Mouse (Mus musculus): ENCODE measurements around the gene Galns. TPM values are rescaled to one million over a fixed set of nuclear protein-coding genes. Genes with fewer than 3 reads are reported as not detected.
A peak's percentile ranks its signal among the peaks of the same experiment; 100 is the strongest.
"Not testable (repeated sequence)": the region's sequence is repeated elsewhere in the genome, so short reads cannot be mapped to it uniquely, and the experiment has no call there.

Galns gene
- polyA plus RNA-seq, 1 experiment from 2014 or later, result 8.2 TPM

GRCm38 (mm10) chr8:122632134-122632533 lies 20.9 kb upstream of the Galns start:
- not testable (repeated sequence) for H3K27me3 ChIP-seq; H3K4me3 ChIP-seq (replicated peaks); ATAC-seq (ENCODE audit: insufficient read depth); H3K4me2 ChIP-seq; H3K9ac ChIP-seq; H3K27ac ChIP-seq (replicated peaks); H3K9me3 ChIP-seq (replicated peaks)
- peaks cover 59% of the 10 kb centered on the region for H3K36me3 ChIP-seq (replicated peaks)
- H3K4me1 ChIP-seq (replicated peaks), result peaks cover 24% of the 10 kb centered on the region
- WGBS (ENCODE audit: insufficient replicate concordance), result 54% methylated on average over 3 of the region's 3 CpGs

- no peak overlapping the region for H3K27ac ChIP-seq (replicated peaks)
- peaks cover 11% of the 10 kb centered on the region for H3K4me1 ChIP-seq (replicated peaks)
- H3K27me3 ChIP-seq, result peaks cover 10% of the 10 kb centered on the region; the same call in 1 of the 2 replicates
- ATAC-seq (ENCODE audit: insufficient read depth), result no peak
- WGBS (ENCODE audit: insufficient replicate concordance), result 82% methylated on average over 22 of the region's 22 CpGs
- no peaks in the 10 kb centered on the region for H3K9me3 ChIP-seq (replicated peaks)
- H3K9ac ChIP-seq, result no peak overlapping the region
- H3K4me2 ChIP-seq, result no peak overlapping the region
- H3K4me3 ChIP-seq (replicated peaks), result no peak overlapping the region
- peaks cover 54% of the 10 kb centered on the region for H3K36me3 ChIP-seq (replicated peaks)
Observed at GRCm38 (mm10) chr8:122630696-122631095, 19.4 kb upstream of the Galns start.

- H3K9ac ChIP-seq, result no peak overlapping the region
- no peak for ATAC-seq (ENCODE audit: insufficient read depth)
- H3K27ac ChIP-seq (replicated peaks), result no peak overlapping the region
- H3K4me2 ChIP-seq, result no peak overlapping the region
- WGBS (ENCODE audit: insufficient replicate concordance), result 80% methylated on average over 10 of the region's 10 CpGs
- peaks cover 43% of the 10 kb centered on the region for H3K36me3 ChIP-seq (replicated peaks)
- peaks cover 3% of the 10 kb centered on the region; the same call in 1 of the 2 replicates for H3K4me1 ChIP-seq (replicated peaks)
- peaks cover 17% of the 10 kb centered on the region for H3K27me3 ChIP-seq
- no peak overlapping the region for H3K4me3 ChIP-seq (replicated peaks)
- H3K9me3 ChIP-seq (replicated peaks), result no peaks in the 10 kb centered on the region
Observed at GRCm38 (mm10) chr8:122629388-122629787, 18.1 kb upstream of the Galns start.

GRCm38 (mm10) chr8:122626896-122627295 lies 15.6 kb upstream of the Galns start:
- H3K36me3 ChIP-seq (replicated peaks), result peaks cover 25% of the 10 kb centered on the region
- peaks cover 3% of the 10 kb centered on the region; the same call in 1 of the 2 replicates for H3K4me1 ChIP-seq (replicated peaks)
- H3K9ac ChIP-seq, result no peak overlapping the region
- 79% methylated on average over 2 of the region's 2 CpGs for WGBS (ENCODE audit: insufficient replicate concordance)
- H3K4me2 ChIP-seq, result no peak overlapping the region
- no peak overlapping the region for H3K27ac ChIP-seq (replicated peaks)
- H3K4me3 ChIP-seq (replicated peaks), result no peak overlapping the region
- H3K27me3 ChIP-seq, result peaks cover 28% of the 10 kb centered on the region
- ATAC-seq (ENCODE audit: insufficient read depth), result no peak
- no peaks in the 10 kb centered on the region for H3K9me3 ChIP-seq (replicated peaks)

- WGBS (ENCODE audit: insufficient replicate concordance), result 55% methylated on average over 9 of the region's 9 CpGs
- no peak overlapping the region for H3K9ac ChIP-seq
Observed at GRCm38 (mm10) chr8:122625811-122626210, 14.5 kb upstream of the Galns start.

GRCm38 (mm10) chr8:122624653-122625052 lies 13.4 kb upstream of the Galns start:
- no peak overlapping the region for H3K4me2 ChIP-seq
- H3K4me1 ChIP-seq (replicated peaks), result peaks cover 11% of the 10 kb centered on the region
- no peak for ATAC-seq (ENCODE audit: insufficient read depth)
- peaks cover 12% of the 10 kb centered on the region for H3K36me3 ChIP-seq (replicated peaks)
- 55% methylated on average over 5 of the region's 5 CpGs for WGBS (ENCODE audit: insufficient replicate concordance)
- peaks cover 30% of the 10 kb centered on the region for H3K27me3 ChIP-seq
- no peak overlapping the region for H3K9ac ChIP-seq
- no peak overlapping the region for H3K27ac ChIP-seq (replicated peaks)
- no peaks in the 10 kb centered on the region for H3K9me3 ChIP-seq (replicated peaks)
- no peak overlapping the region for H3K4me3 ChIP-seq (replicated peaks)

More at GRCm38 (mm10) chr8:122625811-122626210, 14.5 kb upstream of the Galns start:
- no peak overlapping the region for H3K27ac ChIP-seq (replicated peaks)
- H3K4me2 ChIP-seq, result no peak overlapping the region
- no peak overlapping the region for H3K4me3 ChIP-seq (replicated peaks)
- H3K4me1 ChIP-seq (replicated peaks), result peaks cover 3% of the 10 kb centered on the region; the same call in 1 of the 2 replicates
- no peak for ATAC-seq (ENCODE audit: insufficient read depth)
- H3K36me3 ChIP-seq (replicated peaks), result peaks cover 23% of the 10 kb centered on the region
- peaks cover 30% of the 10 kb centered on the region for H3K27me3 ChIP-seq
- no peaks in the 10 kb centered on the region for H3K9me3 ChIP-seq (replicated peaks)

GRCm38 (mm10) chr8:122623844-122624642 lies 12.8 kb upstream of the Galns start:
- Histone ChIP-seq H3K4me2 (no peak overlapping the region), H3K9me3 (replicated peaks) (no peaks in the 10 kb centered on the region), H3K36me3 (replicated peaks) (peaks cover 8% of the 10 kb centered on the region), H3K27me3 (peaks cover 26% of the 10 kb centered on the region), H3K9ac (no peak overlapping the region), H3K4me1 (replicated peaks) (peaks cover 17% of the 10 kb centered on the region), H3K27ac (replicated peaks) (no peak overlapping the region), H3K4me3 (replicated peaks) (no peak overlapping the region)
- ATAC-seq (ENCODE audit: insufficient read depth), result no peak
- 70% methylated on average over 17 of the region's 17 CpGs for WGBS (ENCODE audit: insufficient replicate concordance)

- no peak for ATAC-seq (ENCODE audit: insufficient read depth)
- WGBS (ENCODE audit: insufficient replicate concordance), result 59% methylated on average over 6 of the region's 6 CpGs
- Histone ChIP-seq H3K27ac (replicated peaks) (no peak within 1 kb of the TSS), H3K36me3 (replicated peaks) (no peaks in the 10 kb centered on the region), H3K27me3 (peaks cover 20% of the 10 kb centered on the region), H3K4me1 (replicated peaks) (peaks cover 28% of the 10 kb centered on the region), H3K4me2 (no peak within 1 kb of the TSS), H3K4me3 (replicated peaks) (no peak within 1 kb of the TSS), H3K9me3 (replicated peaks) (no peaks in the 10 kb centered on the region), H3K9ac (no peak within 1 kb of the TSS)
Observed at GRCm38 (mm10) chr8:122622727-122623126, 11.5 kb upstream of the Galns start, which contains the start of gene Pabpn1l. Gene Pabpn1l, minus strand, starts transcription at chr8:122622739.

- Histone ChIP-seq H3K4me2 (no peak overlapping the region), H3K4me1 (replicated peaks) (peaks cover 25% of the 10 kb centered on the region), H3K27ac (replicated peaks) (no peak overlapping the region), H3K4me3 (replicated peaks) (no peak overlapping the region), H3K9ac (no peak overlapping the region), H3K27me3 (peaks cover 19% of the 10 kb centered on the region), H3K36me3 (replicated peaks) (no peaks in the 10 kb centered on the region), H3K9me3 (replicated peaks) (no peaks in the 10 kb centered on the region)
- 33% methylated on average over 5 of the region's 5 CpGs for WGBS (ENCODE audit: insufficient replicate concordance)
- ATAC-seq (ENCODE audit: insufficient read depth), result no peak
Observed at GRCm38 (mm10) chr8:122620446-122620845, 9.2 kb upstream of the Galns start.

GRCm38 (mm10) chr8:122618660-122619378 lies 7.6 kb upstream of the Galns start:
- ATAC-seq (ENCODE audit: insufficient read depth), result peak; percentile 95
- 30% methylated on average over 6 of the region's 6 CpGs for WGBS (ENCODE audit: insufficient replicate concordance)
- Histone ChIP-seq H3K9me3 (replicated peaks) (no peaks in the 10 kb centered on the region), H3K4me1 (replicated peaks) (peaks cover 25% of the 10 kb centered on the region), H3K27me3 (peaks cover 13% of the 10 kb centered on the region), H3K4me3 (replicated peaks) (no peak overlapping the region), H3K9ac (peak overlapping the region; percentile 30; the same call in 1 of the 2 replicates), H3K36me3 (replicated peaks) (peaks cover 4% of the 10 kb centered on the region; the same call in 1 of the 2 replicates), H3K4me2 (peak overlapping the region; percentile 48), H3K27ac (replicated peaks) (peak overlapping the region; percentile 85)

GRCm38 (mm10) chr8:122617947-122618546 lies 6.8 kb upstream of the Galns start:
- H3K9ac ChIP-seq, result peak overlapping the region; percentile 30; the same call in 1 of the 2 replicates
- peaks cover 30% of the 10 kb centered on the region for H3K4me1 ChIP-seq (replicated peaks)
- H3K9me3 ChIP-seq (replicated peaks), result no peaks in the 10 kb centered on the region
- peaks cover 4% of the 10 kb centered on the region; the same call in 1 of the 2 replicates for H3K36me3 ChIP-seq (replicated peaks)
- peak overlapping the region; percentile 48 for H3K4me2 ChIP-seq
- no peak overlapping the region for H3K4me3 ChIP-seq (replicated peaks)
- 34% methylated on average over 5 of the region's 7 CpGs for WGBS (ENCODE audit: insufficient replicate concordance)
- H3K27me3 ChIP-seq, result peaks cover 11% of the 10 kb centered on the region
- peak overlapping the region; percentile 85 for H3K27ac ChIP-seq (replicated peaks)
- peak; percentile 10; the same call in 1 of the 2 replicates for ATAC-seq (ENCODE audit: insufficient read depth)

Data from liver, embryonic 15.5 days (tissue).